Mouse (Mus musculus) CH12.LX (cell line): Measurements from ENCODE around the gene Cap2.

Experiments
- EP300 ChIP-seq: IDR thresholded peaks from 2 replicates; pipeline ENCODE4 v1.6.1; 2011; ENCODE audit warnings: low read length, improper control_type of control experiment
- USF1 ChIP-seq: IDR thresholded peaks from 2 replicates; pipeline ENCODE4 v1.6.1; 2014; ENCODE audit warnings: low read depth, mild to moderate bottlenecking, inconsistent platforms, low read length, improper control_type of control experiment

GRCm38 (mm10) chr13:46651853-46652252, 150.2 kb downstream of the Cap2 start:
- TF ChIP-seq EP300 (no peak), USF1 (no peak)
